Mouse (Mus musculus): ENCODE measurements around the gene Klhl31.

Gene Klhl31

GRCm38 (mm10) chr9:77703476-77703875, 67.2 kb downstream of the Klhl31 start:
- DNase-seq (ENCODE audit: low read depth, low spot score), result no peak

DNA sequence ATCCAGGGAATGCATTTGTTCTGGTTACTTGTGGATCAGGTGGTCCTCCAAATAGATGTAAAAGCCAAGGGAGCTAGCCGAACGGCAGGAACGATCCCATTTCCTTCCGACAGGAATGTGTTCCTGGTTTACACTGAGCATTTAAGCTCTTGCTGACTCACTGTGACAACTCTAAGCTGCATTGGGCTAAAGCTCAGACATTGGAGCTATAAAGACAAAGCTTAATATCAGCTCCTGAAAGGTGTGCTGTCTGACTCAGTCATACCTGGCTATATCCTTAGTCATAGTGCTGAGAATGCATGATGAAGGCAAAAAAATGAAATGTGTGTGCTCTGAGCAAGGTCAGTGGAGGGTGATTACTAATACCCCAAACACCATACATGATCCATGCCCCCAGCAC, 67.8 kb downstream of the Klhl31 start:
- DNase-seq (ENCODE audit: low read depth, low spot score), result no peak

DNA sequence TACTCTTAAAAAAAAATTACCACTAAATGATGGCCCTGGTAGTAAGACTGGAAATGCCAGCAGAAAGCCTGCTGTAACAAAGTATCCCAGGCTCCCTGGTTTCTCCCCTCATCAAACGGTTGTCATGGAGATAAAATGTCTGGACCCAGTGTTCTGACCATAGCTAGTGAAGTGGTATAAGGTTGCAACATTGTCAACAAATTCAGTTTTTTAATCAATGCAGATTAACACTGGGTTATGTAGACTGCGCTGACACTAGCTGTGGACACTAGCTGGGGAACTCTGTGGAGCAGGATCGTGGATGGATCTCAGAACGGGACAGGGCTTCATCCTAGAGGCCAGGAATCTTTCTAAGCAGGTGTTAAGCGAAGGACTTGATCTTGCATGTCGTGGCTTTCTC, 70.2 kb downstream of the Klhl31 start:
- DNase-seq (ENCODE audit: low read depth, low spot score), result no peak

DNA sequence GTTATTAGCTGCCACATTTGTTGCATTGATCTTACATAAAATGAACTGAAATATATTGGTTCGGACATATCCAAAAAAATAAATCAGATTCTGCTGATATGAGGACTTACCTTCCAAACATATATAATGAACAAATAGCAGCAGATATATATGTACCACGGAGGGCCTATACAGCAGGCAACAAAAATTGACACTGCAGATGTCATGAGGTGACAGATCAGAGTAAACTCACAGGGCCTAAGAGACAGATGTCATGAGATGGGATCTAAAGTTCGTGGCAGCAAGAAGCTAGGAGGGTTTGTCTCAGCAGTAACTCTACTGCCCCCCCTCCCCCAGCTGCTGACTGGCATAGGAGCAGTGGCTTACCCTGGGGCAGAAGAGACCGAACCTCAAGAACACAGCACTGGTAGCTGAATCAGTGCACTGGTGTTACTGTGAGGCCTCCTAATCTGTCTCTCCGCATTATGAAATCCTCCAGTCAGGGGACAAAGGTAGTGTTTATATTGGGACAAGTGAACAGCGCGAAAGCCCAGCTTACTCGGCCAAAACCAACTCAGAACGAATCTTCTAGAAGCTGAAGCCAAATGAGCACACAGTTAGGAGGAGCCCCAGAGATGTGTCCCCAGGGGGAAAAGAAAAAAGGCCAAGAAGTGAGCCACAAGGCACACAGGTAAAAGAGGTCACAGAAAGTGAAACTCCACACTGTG, 71.3 kb downstream of the Klhl31 start:
- DNase-seq (ENCODE audit: low read depth, low spot score), result no peak

- DNase-seq (ENCODE audit: low read depth, low spot score), result no peak
Measured at GRCm38 (mm10) chr9:77708950-77709349, 72.7 kb downstream of the Klhl31 start.

Data from retina, postnatal 7 days (tissue).